Mouse (Mus musculus) erythroblast, embryonic 14.5 days (primary cell): ENCODE results near the gene Ephx1.

Source experiments
- GATA1 ChIP-seq: IDR thresholded peaks from 2 replicates; pipeline ENCODE4 v1.6.1; 2012; ENCODE audit warnings: low read length, inconsistent platforms, mixed read lengths
- TAL1 ChIP-seq: IDR thresholded peaks from 3 replicates; pipeline ENCODE4 v1.6.1; 2012; ENCODE audit warnings: low read length, inconsistent platforms, mixed read lengths

DNA sequence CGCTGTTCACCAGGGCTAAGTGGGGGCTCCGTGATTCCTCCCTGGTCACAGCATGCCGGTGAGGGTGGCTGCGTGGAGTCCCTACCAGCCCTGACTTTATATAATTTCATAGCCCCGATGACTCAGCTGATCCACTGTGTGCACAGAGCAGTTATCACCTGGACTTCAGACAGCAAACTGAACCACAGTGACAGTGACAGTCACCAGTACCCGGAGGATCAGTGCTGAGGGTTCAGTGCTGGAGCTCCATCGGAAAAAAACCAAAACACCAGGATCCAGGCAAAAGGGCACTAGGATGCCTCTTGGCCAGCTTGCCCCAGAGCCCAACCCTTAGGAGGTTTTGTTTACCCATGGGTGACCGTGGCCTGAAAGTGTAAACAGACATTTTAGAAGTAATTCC, 15.4 kb downstream of the Ephx1 start:
- no peak for TF ChIP-seq TAL1
- TF ChIP-seq GATA1 = no peak
